Mouse (Mus musculus): ENCODE measurements around the gene Syn3.
"Not testable (repeated sequence)": the region's sequence is repeated elsewhere in the genome, so short reads cannot be mapped to it uniquely, and the experiment has no call there.

The Syn3 gene

DNA sequence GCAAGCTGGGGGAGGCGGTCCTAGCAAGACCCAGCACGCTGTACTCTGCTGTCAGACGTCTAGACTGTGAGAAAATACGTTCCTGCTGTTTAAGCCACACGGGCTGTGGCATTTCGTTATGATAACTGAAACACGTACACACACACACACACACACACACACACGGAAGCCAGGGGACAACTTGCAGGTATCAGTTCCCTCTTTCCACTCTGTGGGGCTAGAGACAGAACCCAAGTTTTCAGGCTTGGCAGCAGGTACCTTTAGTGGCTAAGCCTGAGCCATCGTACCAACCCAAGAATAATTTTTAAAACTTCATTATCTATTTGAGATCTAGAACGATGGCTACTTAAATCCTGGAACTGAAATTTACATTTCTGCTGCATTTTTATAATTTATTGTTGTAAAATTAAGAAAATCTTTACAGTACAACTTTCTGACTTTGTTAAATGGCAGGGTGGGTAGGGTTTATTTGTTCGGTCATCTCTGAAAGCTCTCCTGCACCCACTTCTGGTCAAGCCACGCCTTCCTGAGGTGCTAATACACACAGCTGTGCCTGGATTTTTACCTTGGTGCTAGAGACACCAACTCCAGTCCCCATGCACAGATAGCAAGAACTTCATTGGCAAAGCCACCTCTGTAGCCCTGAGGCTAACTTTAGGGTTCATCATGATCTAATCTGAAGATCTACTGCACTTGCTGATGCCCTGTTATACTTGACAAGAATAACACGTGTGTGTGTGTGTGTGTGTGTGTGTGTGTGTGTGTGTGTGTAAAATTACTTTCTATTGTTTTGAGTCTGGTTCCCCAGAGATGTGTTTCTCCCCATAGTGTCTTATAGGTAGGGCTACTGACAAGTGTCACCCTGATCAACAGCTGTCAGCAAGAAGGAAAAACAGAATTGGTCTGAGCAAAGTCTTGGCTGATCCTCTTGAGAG, 29.8 kb downstream of the Syn3 start:
- DNase-seq (ENCODE audit: low spot score) = no peak

DNA sequence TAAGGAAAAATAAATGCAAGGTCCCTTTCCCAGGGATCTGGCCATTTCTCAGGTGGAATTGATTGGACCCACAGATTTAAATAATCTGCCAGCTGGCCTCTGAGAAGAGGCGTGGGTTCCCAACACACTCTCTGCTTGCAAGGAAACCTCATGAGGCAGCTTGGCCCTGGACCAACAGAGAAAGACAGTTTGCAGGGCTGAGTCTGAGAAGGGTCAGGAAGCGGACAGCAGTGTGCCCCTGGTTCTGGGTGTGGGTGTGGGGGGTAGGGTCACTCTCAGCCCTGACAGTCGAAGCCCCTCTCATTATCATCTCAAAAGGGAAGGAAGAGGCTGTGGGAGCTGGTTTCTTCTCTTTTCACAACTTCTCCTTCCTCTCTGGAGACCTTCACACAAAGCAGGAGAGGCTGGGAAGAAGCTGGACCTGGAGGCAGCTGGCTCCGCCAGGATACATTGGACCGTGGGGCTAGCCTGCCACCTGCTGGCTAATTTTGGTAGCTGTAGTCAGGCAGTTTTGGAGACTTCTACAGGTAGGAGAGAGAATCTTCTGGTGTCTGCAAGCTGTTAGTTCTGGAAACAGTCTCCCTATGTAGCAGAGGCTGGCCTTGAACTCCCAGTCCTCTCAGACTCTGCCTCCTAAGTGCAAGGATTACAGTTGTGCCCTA, 35.0 kb downstream of the Syn3 start:
- peak; percentile 64 for DNase-seq (ENCODE audit: low spot score)

- no peak for DNase-seq (ENCODE audit: low spot score)
Measured at GRCm38 (mm10) chr10:86459643-86460042, 39.1 kb downstream of the Syn3 start.

- DNase-seq (ENCODE audit: low spot score) = no peak
Measured at GRCm38 (mm10) chr10:86457665-86458209, 41.0 kb downstream of the Syn3 start.

DNA sequence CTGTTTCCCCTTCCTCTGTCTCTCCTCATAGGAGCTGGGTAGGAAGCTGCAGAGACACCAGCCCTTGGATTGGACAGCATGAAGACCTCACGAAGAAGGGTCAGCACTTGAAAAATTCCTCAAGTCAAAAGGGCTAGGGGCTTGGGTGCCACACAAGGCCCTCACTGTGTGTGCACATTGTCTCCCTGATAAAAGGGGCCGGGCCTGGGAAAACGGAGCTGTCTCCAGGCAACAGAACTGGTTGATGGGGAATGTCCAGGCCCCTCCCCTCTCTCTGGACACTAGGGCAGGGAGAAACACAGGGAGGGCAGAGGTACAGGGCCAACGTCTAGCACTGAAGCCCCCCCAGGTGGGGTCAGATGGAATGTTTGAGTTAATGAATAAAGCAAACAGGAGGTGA, 41.5 kb downstream of the Syn3 start:
- DNase-seq (ENCODE audit: low spot score) = no peak

- no peak for DNase-seq (ENCODE audit: low spot score)
Measured at GRCm38 (mm10) chr10:86455296-86456055, 43.2 kb downstream of the Syn3 start.

DNA sequence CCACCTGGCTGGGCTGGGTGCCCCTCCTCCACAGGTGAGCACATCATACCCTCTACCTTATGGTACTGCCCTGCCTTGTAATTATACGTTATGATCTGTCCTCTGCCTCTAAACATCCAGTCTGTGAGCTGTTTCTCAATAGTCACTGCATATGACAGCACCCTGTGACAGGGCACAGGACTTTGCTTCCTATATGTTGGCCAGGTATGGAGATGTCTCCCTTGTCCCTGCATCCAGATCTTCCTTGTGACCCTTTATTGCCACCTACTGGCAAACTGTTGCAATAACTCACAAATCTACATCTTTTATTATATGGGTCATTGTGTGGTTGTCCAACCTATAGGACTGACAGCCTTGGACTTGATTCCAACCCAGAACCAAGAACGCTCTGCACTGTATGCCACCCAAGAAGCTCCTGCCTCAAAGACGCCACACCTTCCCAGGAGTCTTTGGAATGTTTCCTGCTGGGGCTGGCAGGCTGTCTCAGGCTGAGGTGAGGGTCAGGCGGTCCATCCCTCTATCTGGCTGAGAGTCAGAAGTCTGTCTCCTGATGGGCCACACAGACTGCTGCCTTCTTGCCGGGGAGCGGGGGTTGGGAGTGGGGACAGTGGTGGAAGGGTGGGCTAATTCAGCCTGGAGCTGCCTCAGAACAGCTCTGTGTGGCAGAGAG, 46.2 kb downstream of the Syn3 start:
- no peak for DNase-seq (ENCODE audit: low spot score)

- DNase-seq (ENCODE audit: low spot score) = no peak
Measured at GRCm38 (mm10) chr10:86451294-86451693, 47.4 kb downstream of the Syn3 start.

GRCm38 (mm10) chr10:86446649-86447048, 52.0 kb downstream of the Syn3 start:
- DNase-seq (ENCODE audit: low spot score) = no peak

- DNase-seq (ENCODE audit: low spot score) = no peak
Measured at GRCm38 (mm10) chr10:86445207-86445606, 53.5 kb downstream of the Syn3 start.

DNA sequence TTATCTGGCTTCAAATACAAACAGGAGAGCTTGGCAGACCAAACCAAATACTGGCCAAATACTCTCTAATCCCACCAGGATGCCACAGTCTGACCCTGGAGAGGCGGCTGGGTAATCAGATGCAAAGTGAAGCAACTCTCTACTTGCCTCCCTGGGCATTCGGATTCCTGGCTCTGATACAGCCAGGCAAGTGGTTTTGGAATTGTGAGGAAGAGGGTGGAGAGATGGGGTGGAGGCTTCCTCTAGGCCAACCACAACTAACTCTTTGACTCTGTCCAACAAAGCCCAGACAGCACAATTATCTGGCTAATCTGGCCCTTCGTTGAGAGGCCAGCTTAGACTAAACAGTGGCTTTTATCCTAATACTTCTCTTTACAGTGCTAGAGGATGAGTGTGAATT, 54.0 kb downstream of the Syn3 start:
- no peak for DNase-seq (ENCODE audit: low spot score)

- no peak for DNase-seq (ENCODE audit: low spot score)
Measured at GRCm38 (mm10) chr10:86441765-86442164, 56.9 kb downstream of the Syn3 start.

DNA sequence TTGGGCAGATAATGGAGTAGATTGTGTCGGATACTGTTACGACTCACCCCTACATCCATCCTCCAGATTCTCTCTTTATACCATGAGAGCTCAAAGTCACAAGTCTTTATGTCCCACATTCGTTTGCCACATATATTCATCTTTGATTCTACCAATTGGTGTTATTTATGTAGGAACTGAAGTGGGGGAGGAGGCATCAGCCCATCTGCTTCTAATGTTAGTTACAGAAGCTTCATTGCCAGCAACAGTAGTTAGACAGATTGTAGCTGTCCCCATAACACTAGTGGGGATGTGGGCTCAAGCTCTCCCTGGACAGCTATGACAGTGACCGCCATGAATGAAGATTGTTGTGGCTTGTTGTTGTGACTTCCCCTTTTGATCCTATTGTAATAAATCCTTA, 59.1 kb downstream of the Syn3 start:
- no peak for DNase-seq (ENCODE audit: low spot score)

DNA sequence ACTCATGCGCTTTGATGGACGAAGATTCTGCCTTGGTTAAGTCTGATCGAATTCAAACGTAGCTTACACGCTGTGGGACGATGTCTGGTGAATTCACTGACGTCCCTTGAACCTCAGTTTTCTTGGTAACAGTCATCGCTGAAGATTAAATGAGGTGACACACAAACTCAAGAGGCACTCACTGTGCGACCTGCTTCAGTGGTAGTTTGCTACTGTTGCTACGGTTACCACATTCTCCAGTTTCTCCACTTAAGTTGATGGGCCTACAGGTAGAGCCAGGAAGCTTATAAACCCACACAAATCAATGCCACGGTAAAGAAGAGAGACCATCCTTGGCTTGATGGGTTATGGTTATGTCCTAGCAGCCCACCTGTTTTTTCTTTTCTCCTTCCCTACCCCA, 61.4 kb downstream of the Syn3 start:
- DNase-seq (ENCODE audit: low spot score) = no peak

DNA sequence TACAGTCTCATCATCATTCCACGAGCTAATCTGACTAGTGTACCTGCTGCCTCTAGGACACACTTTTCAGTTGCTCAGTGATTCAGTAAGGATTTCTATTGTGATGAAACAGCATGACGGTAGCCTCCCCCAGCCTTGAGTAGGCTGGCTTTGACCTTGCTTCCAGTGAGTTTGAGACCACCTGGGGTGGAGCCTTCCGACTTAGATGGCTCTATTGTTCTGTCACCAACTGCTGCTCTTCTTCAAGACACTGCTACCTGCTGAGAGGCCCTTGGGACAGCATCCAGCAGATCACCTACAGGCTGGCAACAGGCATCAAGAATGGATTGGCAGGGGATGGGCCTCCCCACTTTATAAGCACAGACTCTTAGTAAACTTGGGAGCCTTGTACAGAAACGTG, 63.7 kb downstream of the Syn3 start:
- DNase-seq (ENCODE audit: low spot score) = not testable (repeated sequence)

DNA sequence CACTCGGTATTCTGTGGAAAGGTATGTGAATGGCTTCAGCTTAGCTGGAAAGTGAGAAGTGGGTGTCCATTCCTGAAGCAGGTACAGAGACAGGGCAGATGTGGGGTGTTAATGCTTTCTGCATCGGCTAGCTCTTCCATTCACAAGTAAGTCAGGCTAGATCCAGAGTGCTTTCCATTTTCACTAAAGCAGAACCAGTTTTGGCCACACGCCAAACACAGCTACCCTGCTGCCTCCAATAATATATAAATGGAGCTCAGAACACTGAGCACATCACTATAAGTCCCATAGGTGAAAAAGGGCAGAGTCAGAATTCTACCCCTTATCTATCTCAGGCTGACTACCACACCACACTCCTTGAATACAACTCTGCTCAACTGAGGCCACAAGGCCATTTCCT, 69.0 kb downstream of the Syn3 start:
- no peak for DNase-seq (ENCODE audit: low spot score)

GRCm38 (mm10) chr10:86427956-86428355, 70.7 kb downstream of the Syn3 start:
- DNase-seq (ENCODE audit: low spot score) = no peak

GRCm38 (mm10) chr10:86425690-86426530, 72.8 kb downstream of the Syn3 start:
- no peak for DNase-seq (ENCODE audit: low spot score)

GRCm38 (mm10) chr10:86421731-86422370, 76.8 kb downstream of the Syn3 start:
- no peak for DNase-seq (ENCODE audit: low spot score)

DNA sequence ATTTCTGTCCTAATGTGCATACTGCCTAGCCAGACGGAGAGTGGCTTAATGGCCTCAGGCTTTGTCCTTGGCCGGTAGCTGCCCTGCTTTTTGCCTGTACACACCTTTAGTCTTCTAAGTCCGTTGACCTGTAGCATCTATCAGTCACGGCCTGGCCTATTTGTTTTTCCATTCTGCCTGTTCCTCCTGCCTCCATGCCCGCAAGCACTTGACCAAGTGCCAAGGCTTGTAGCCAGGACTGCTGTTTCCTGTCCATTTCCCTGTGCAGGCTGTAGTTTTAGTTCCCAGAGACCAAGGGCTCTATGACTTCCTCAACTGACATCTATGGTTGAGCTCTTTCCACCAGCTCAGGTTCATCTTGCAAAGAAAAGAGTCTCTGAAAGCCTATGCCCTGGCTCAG, 79.8 kb downstream of the Syn3 start:
- no peak for DNase-seq (ENCODE audit: low spot score)
